Mouse (Mus musculus) liver, adult 2 months (tissue): ENCODE data around the gene 1810010H24Rik.
"Not testable (repeated sequence)": the region's sequence is repeated elsewhere in the genome, so short reads cannot be mapped to it uniquely, and the experiment has no call there.

Experiments used
- CTCF ChIP-seq: fragments of 200-500 bp; IDR thresholded peaks from 2 replicates; pipeline ENCODE4 v1.5.1; 2011; ENCODE audit warnings: low read depth, low read length, control low read depth
- POLR2A ChIP-seq: fragments of 200-500 bp; IDR thresholded peaks from 2 replicates; pipeline ENCODE4 v1.6.1; 2011; ENCODE audit warnings: low read length, control low read depth; ENCODE audit not compliant: insufficient read depth; ENCODE audit errors: extremely low read depth

- not testable (repeated sequence) for TF ChIP-seq POLR2A, CTCF
These were observed 39.4 kb upstream of the 1810010H24Rik start for GRCm38 (mm10) chr11:106985979-106986604.
